Mouse (Mus musculus): ENCODE measurements around the gene 4930568D16Rik.
A peak's percentile ranks its signal among the peaks of the same experiment; 100 is the strongest.

4930568D16Rik gene

DNA sequence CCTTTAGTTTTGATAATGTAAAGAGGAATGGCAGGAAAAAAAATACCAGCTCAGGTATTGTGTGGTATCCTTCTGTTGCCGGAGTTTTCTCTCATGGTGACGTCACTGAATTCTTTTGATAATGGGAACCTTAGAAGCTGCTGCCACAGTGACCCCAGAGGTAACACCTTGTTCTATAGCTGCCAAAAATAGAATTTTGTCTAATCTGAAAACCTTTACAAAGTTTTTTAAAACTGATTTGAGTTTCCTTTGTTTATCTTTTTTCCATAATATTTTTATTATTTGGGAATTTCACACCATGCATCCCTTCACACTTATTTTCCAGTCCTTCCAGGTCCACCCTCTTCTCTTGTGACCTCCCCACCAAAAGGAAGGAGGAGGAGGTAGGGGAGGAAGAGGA lies at the start of gene 4930568D16Rik:
Gene 4930568D16Rik, minus strand, starts transcription at position 101 of the 400 bp plus-strand sequence.
- DNase-seq (ENCODE audit: low spot score in 2 of 2), result no peak

DNA sequence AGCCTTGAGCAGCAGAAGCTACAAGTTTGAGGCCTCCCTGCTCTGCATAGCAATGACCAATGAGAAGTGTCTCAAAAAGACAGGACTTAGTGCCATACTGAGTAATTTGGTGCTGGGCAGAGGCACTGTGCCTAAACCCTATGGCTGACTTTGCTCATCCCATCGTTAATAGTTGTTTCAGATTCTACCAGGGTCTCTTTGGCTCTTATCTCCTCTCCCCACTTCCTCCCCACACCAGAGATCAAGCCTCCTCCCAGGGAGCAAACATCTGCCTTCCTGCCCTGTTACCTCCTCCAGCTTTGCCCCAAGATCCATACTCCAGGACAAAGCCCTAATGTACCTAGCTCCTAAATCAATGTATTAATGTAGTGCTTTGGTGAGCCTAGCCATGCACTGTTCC lies 49.7 kb upstream of the 4930568D16Rik start:
- no peak for DNase-seq (ENCODE audit: low spot score in 2 of 2)

DNA sequence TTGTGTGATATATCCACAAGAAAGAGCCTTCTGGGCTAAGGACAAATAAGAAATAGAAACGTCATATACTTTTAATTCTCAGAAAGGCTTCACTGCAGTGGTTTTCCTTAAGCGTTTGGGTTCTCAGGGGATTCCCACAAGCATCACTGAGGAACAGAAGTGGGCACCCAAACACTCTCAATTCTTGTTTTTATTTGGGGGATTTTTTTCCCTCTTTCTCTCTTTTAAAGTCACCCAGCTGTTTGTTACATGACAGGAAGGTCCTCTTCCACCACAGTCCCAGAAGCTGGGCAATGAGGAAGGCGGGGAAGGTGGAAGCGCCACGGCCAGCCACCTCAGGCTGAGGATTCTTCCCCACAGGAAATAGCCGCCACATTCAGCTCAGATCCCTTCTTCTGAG lies 48.9 kb upstream of the 4930568D16Rik start:
- DNase-seq (ENCODE audit: low spot score in 2 of 2), result no peak

GRCm38 (mm10) chr2:35412810-35413209 lies 45.3 kb upstream of the 4930568D16Rik start:
- DNase-seq (ENCODE audit: low spot score in 2 of 2), result no peak

GRCm38 (mm10) chr2:35412246-35412645 lies 44.7 kb upstream of the 4930568D16Rik start:
- DNase-seq (ENCODE audit: low spot score in 2 of 2), result no peak

GRCm38 (mm10) chr2:35411640-35412190 lies 44.2 kb upstream of the 4930568D16Rik start:
- no peak for DNase-seq (ENCODE audit: low spot score in 2 of 2)

- no peak for DNase-seq (ENCODE audit: low spot score in 2 of 2)
Observed at GRCm38 (mm10) chr2:35409466-35409865, 41.9 kb upstream of the 4930568D16Rik start.

DNA sequence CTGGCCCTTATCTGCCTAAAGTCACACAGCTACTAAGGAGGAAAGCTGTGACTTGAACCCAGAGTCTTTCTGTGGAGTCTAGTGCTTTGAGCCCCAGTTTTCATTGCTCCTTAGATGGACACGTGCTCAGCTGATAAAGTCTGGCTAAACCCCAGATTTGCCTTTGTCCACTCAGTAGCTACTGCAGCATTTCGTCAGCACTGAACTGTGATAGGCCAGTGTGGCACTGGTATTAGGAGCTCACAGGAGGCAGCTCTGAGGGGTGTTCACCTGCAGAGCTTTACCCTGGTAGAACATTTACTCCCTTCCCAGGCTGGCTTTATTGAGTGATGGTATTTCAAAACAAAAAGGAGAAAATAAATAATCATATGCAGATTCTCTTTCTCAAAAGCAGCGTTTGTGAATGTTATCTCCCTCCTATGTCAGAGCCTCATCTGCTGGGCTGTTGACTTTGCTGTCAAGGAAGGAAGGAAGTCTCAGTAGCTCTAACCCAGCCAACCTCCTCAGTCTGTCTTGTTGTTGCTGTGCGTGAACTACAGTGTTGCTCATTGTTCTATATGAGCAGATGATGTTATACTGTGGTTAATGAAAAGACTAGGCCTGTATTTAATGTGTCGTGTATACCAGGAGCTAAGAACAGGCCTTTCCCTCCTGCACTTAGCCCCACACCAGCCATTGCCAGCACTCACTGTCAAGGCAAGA lies 41.0 kb upstream of the 4930568D16Rik start:
- DNase-seq (ENCODE audit: low spot score in 2 of 2), result no peak

GRCm38 (mm10) chr2:35407878-35408277 lies 40.3 kb upstream of the 4930568D16Rik start:
- no peak for DNase-seq (ENCODE audit: low spot score in 2 of 2)

DNA sequence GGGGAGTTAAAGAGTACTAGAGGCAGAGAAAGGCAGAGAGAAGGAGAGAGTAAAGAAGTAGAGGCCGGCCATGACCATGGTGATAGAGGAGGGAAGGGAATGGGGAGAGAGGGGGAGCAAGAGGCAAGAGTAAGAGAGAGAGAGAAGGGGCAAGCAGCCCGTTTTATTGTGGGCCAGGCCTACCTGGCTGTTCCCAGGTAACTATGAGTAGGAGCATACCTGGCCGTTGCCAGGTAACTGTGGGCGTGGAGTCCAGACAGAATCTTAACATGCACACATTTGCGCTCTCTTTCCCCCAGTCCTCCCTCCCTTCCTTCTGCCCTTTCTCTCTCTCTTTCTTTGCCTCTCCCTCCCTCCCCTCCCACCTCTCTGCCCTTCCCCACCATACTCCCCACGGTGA lies 39.7 kb upstream of the 4930568D16Rik start:
- DNase-seq (ENCODE audit: low spot score in 2 of 2), result no peak

GRCm38 (mm10) chr2:35406611-35407010 lies 39.1 kb upstream of the 4930568D16Rik start:
- no peak for DNase-seq (ENCODE audit: low spot score in 2 of 2)

DNA sequence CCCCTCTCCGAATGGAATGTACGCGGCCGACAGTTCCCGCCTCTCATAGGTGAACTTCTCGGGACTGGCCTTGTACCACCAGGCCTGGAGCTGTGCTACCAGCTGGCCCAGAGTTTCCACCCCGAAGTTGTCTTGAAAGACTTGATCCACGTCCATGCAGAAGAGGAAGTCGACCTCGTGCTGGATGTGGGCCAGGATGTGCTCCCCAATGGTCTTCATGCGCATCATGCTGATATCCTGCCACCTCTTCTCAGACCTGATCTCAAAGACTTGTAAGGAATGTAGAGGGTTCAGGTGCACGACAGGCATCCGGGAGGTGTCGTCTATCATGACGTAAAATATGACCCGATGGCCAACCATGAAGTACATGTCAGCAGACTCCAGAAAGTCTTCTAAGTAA lies 34.9 kb upstream of the 4930568D16Rik start:
- DNase-seq (ENCODE audit: low spot score in 2 of 2), result no peak

DNA sequence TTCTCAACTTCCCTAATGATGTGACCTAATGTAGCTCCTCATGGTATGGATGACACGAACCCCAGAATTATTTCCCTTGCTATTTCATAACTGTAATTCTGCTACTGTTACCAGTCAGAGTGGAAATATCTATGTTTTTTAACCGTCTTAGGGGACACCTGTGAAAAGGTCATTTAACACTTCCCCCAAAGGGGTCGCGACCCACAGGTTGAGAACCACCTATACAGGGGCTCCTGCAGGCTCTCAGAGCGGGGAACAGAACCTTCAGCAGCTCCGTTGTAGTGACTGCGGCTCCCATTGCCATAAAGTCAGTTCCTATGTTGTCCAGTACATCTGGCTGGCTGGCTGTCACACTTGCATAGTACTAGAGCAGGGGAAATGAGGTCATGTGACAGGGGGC lies 33.2 kb upstream of the 4930568D16Rik start:
- DNase-seq (ENCODE audit: low spot score in 2 of 2), result no peak

- DNase-seq (ENCODE audit: low spot score in 2 of 2), result no peak
Observed at GRCm38 (mm10) chr2:35398184-35398828, 30.8 kb upstream of the 4930568D16Rik start.

DNA sequence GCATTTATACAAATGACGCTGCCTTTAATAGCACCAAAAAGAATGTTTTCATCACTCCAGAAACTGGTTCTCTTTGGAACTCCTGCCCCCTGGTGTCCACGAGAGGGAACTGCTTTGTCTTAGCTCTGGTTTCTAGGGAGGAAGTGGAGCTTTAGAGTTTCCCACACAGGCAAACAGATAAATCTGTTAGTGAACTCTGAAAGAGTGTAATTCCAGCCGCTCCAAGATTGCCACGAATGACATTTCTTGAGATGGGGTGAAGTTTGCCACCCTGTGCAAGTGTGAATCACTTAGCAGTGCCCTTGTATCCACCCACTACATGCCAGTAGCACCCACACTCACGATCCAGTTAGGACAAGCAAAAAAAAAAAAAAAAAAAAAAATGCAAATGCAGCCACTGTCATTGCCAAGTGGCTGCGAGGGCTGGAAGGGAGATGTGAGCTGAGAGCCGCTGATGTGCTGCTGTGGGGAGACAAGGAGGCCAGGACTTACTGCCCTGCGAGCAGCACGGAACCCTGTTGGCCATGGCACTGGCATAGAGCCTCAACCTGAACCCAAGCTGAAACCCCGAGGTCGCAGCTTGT lies 30.2 kb upstream of the 4930568D16Rik start:
- peak; percentile 51 to 69 for DNase-seq (ENCODE audit: low spot score in 2 of 2)

- DNase-seq (ENCODE audit: low spot score in 2 of 2), result no peak
Observed at GRCm38 (mm10) chr2:35397096-35397495, 29.6 kb upstream of the 4930568D16Rik start, which contains the start of gene 4930402F06Rik. 4930402F06Rik (minus strand) TSS chr2:35397175.

- peak; percentile 57 to 62 for DNase-seq (ENCODE audit: low spot score in 2 of 2)
Observed at GRCm38 (mm10) chr2:35385441-35385871, 17.9 kb upstream of the 4930568D16Rik start.

DNA sequence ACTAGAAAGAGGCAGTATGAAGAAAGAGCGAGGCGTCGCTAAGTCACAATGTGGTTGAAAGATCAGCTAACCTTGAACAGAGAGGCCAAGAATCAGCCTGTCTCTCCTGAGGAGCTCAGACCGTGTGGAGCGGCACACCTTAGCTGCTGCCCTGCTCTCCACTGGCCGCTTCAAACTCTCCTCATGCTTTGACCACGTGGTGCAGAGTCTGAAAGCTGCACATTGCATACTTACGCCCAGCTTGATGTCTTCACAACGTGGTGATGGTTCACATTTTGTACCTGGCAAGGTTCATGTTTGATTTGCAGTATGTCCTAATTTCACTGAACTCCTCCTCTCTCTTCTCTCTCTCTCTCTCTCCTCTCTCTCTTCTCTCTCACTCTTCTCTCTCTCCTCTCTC lies 11.8 kb upstream of the 4930568D16Rik start:
- no peak for DNase-seq (ENCODE audit: low spot score in 2 of 2)

GRCm38 (mm10) chr2:35377600-35377999 lies 10.1 kb upstream of the 4930568D16Rik start:
- DNase-seq (ENCODE audit: low spot score in 2 of 2), result no peak

DNA sequence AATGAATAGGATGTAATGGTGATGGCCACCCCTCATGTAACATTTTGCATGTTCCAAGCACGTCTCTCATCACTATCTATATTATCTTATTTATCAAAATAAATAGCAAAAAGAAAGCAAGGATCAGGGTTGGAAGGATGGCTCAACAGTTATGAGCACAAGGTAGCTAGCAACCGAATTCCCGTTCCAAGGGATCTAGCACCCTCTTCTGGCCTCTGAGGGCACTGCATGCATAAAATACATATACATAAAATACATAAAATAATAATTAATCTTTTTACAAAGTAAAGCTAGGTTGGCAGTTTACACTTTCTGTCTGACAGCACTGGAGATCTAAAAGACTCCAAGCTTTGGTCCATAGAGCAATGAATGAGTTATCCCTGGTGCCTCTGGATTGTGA lies 5.5 kb upstream of the 4930568D16Rik start:
- DNase-seq (ENCODE audit: low spot score in 2 of 2), result no peak

GRCm38 (mm10) chr2:35370686-35371085 lies 3.2 kb upstream of the 4930568D16Rik start:
- no peak for DNase-seq (ENCODE audit: low spot score in 2 of 2)

GRCm38 (mm10) chr2:35349184-35349583 lies 18.3 kb downstream of the 4930568D16Rik start:
- DNase-seq (ENCODE audit: low spot score in 2 of 2), result peak; percentile 24 to 32

GRCm38 (mm10) chr2:35345984-35346383 lies 21.5 kb downstream of the 4930568D16Rik start:
- DNase-seq (ENCODE audit: low spot score in 2 of 2), result peak in 1 of 2 experiments; percentile 23
